Mouse (Mus musculus): ENCODE data around the gene Amph. TPM values are rescaled to one million over a fixed set of nuclear protein-coding genes. Genes with fewer than 3 reads are reported as not detected.

Amph gene
- polyA plus RNA-seq (2017; shearing (Covaris generic)) = 0.12 TPM

GRCm38 (mm10) chr13:18948171-18949028 is at the start of gene Amph:
TSS of gene Amph (plus strand) at chr13:18948205.

Other genes with a start within 250 kb of the Amph start
- 107 TPM for gene Vps41, start 230.9 kb upstream of the Amph start, polyA plus RNA-seq (2017; shearing (Covaris generic))

Measured in activated CD4-positive, CD25-positive, alpha-beta regulatory T cell, adult 9 weeks (primary cell).